Mouse (Mus musculus): ENCODE data around the gene Map2k5. TPM values are rescaled to one million over a fixed set of nuclear protein-coding genes. Genes with fewer than 3 reads are reported as not detected.

Gene Map2k5
- polyA plus RNA-seq, 1 experiment from 2014 or later = 33.3 TPM

- 90% methylated on average over 2 of the region's 2 CpGs for WGBS
- ATAC-seq (ENCODE audit: low FRiP score) = no peak
- no peaks in the 10 kb centered on the region for H3K27me3 ChIP-seq (replicated peaks)
- no peaks in the 10 kb centered on the region for H3K36me3 ChIP-seq
- H3K4me1 ChIP-seq = peaks cover 36% of the 10 kb centered on the region
- H3K27ac ChIP-seq (replicated peaks) = no peak overlapping the region
- no peaks in the 10 kb centered on the region for H3K9me3 ChIP-seq (replicated peaks)
- H3K4me3 ChIP-seq (replicated peaks) = no peak overlapping the region
- no peak overlapping the region for H3K9ac ChIP-seq (replicated peaks)
- no peak overlapping the region for H3K4me2 ChIP-seq
These were observed 4.4 kb downstream of the Map2k5 start for GRCm38 (mm10) chr9:63373315-63373714.

- H3K4me1 ChIP-seq = peaks cover 34% of the 10 kb centered on the region
- 39% methylated on average over 8 of the region's 8 CpGs for WGBS
- no peak overlapping the region for H3K27ac ChIP-seq (replicated peaks)
- no peaks in the 10 kb centered on the region for H3K27me3 ChIP-seq (replicated peaks)
- ATAC-seq (ENCODE audit: low FRiP score) = no peak
- no peaks in the 10 kb centered on the region for H3K9me3 ChIP-seq (replicated peaks)
- no peak overlapping the region for H3K4me3 ChIP-seq (replicated peaks)
- no peak overlapping the region for H3K9ac ChIP-seq (replicated peaks)
- H3K4me2 ChIP-seq = no peak overlapping the region
- H3K36me3 ChIP-seq = no peaks in the 10 kb centered on the region
These were observed 5.2 kb downstream of the Map2k5 start for GRCm38 (mm10) chr9:63372541-63372940.

- WGBS = 58% methylated on average over 3 of the region's 3 CpGs
- H3K4me1 ChIP-seq = peaks cover 2% of the 10 kb centered on the region; the same call in 1 of the 2 replicates
- no peak for ATAC-seq (ENCODE audit: low FRiP score)
These were observed 17.3 kb downstream of the Map2k5 start for GRCm38 (mm10) chr9:63360410-63360809.

GRCm38 (mm10) chr9:63359016-63359415 lies 18.7 kb downstream of the Map2k5 start:
- no peaks in the 10 kb centered on the region for H3K36me3 ChIP-seq
- H3K27ac ChIP-seq (replicated peaks) = no peak overlapping the region
- no peak overlapping the region for H3K9ac ChIP-seq (replicated peaks)
- 74% methylated on average over 5 of the region's 5 CpGs for WGBS
- H3K9me3 ChIP-seq (replicated peaks) = no peaks in the 10 kb centered on the region
- H3K4me1 ChIP-seq = peaks cover 2% of the 10 kb centered on the region; the same call in 1 of the 2 replicates
- H3K4me3 ChIP-seq (replicated peaks) = no peak overlapping the region
- ATAC-seq (ENCODE audit: low FRiP score) = no peak
- H3K4me2 ChIP-seq = no peak overlapping the region
- no peaks in the 10 kb centered on the region for H3K27me3 ChIP-seq (replicated peaks)

More at GRCm38 (mm10) chr9:63360410-63360809, 17.3 kb downstream of the Map2k5 start:
- H3K9ac ChIP-seq (replicated peaks) = no peak overlapping the region
- no peak overlapping the region for H3K4me2 ChIP-seq
- H3K27ac ChIP-seq (replicated peaks) = no peak overlapping the region
- no peaks in the 10 kb centered on the region for H3K27me3 ChIP-seq (replicated peaks)
- no peaks in the 10 kb centered on the region for H3K9me3 ChIP-seq (replicated peaks)
- H3K4me3 ChIP-seq (replicated peaks) = no peak overlapping the region
- no peaks in the 10 kb centered on the region for H3K36me3 ChIP-seq

- Histone ChIP-seq H3K4me3 (replicated peaks) (no peak overlapping the region), H3K36me3 (no peaks in the 10 kb centered on the region), H3K9ac (replicated peaks) (no peak overlapping the region), H3K4me1 (peaks cover 4% of the 10 kb centered on the region; the same call in 1 of the 2 replicates), H3K4me2 (no peak overlapping the region), H3K27ac (replicated peaks) (no peak overlapping the region), H3K27me3 (replicated peaks) (no peaks in the 10 kb centered on the region), H3K9me3 (replicated peaks) (no peaks in the 10 kb centered on the region)
- ATAC-seq (ENCODE audit: low FRiP score) = no peak
- WGBS = 56% methylated on average over 4 of the region's 4 CpGs
These were observed 21.0 kb downstream of the Map2k5 start for GRCm38 (mm10) chr9:63356721-63357120.

- Histone ChIP-seq H3K27me3 (replicated peaks) (no peaks in the 10 kb centered on the region), H3K4me3 (replicated peaks) (no peak overlapping the region), H3K4me1 (peaks cover 4% of the 10 kb centered on the region; the same call in 1 of the 2 replicates), H3K27ac (replicated peaks) (no peak overlapping the region), H3K36me3 (no peaks in the 10 kb centered on the region), H3K4me2 (no peak overlapping the region), H3K9me3 (replicated peaks) (no peaks in the 10 kb centered on the region), H3K9ac (replicated peaks) (no peak overlapping the region)
- WGBS = 54% methylated on average over 9 of the region's 9 CpGs
- no peak for ATAC-seq (ENCODE audit: low FRiP score)
These were observed 21.4 kb downstream of the Map2k5 start for GRCm38 (mm10) chr9:63356278-63356677.

- Histone ChIP-seq H3K4me2 (no peak overlapping the region), H3K9ac (replicated peaks) (no peak overlapping the region), H3K27ac (replicated peaks) (no peak overlapping the region), H3K4me1 (peaks cover 4% of the 10 kb centered on the region; the same call in 1 of the 2 replicates), H3K36me3 (no peaks in the 10 kb centered on the region), H3K9me3 (replicated peaks) (no peaks in the 10 kb centered on the region), H3K4me3 (replicated peaks) (no peak overlapping the region), H3K27me3 (replicated peaks) (no peaks in the 10 kb centered on the region)
- WGBS = 87% methylated on average over 4 of the region's 4 CpGs
- no peak for ATAC-seq (ENCODE audit: low FRiP score)
These were observed 23.5 kb downstream of the Map2k5 start for GRCm38 (mm10) chr9:63354168-63354567.

GRCm38 (mm10) chr9:63350030-63350429 lies 27.7 kb downstream of the Map2k5 start:
- no peaks in the 10 kb centered on the region for H3K9me3 ChIP-seq (replicated peaks)
- no peak overlapping the region for H3K9ac ChIP-seq (replicated peaks)
- H3K4me1 ChIP-seq = peaks cover 21% of the 10 kb centered on the region
- H3K27ac ChIP-seq (replicated peaks) = no peak overlapping the region
- no peak overlapping the region for H3K4me3 ChIP-seq (replicated peaks)
- ATAC-seq (ENCODE audit: low FRiP score) = no peak
- no peaks in the 10 kb centered on the region for H3K36me3 ChIP-seq
- H3K4me2 ChIP-seq = no peak overlapping the region
- WGBS = 97% methylated on average over 8 of the region's 8 CpGs
- H3K27me3 ChIP-seq (replicated peaks) = no peaks in the 10 kb centered on the region

GRCm38 (mm10) chr9:63349241-63349640 lies 28.5 kb downstream of the Map2k5 start:
- H3K4me3 ChIP-seq (replicated peaks) = no peak overlapping the region
- WGBS = 89% methylated on average over 3 of the region's 3 CpGs
- no peaks in the 10 kb centered on the region for H3K27me3 ChIP-seq (replicated peaks)
- ATAC-seq (ENCODE audit: low FRiP score) = no peak
- no peaks in the 10 kb centered on the region for H3K9me3 ChIP-seq (replicated peaks)
- H3K27ac ChIP-seq (replicated peaks) = no peak overlapping the region
- peaks cover 21% of the 10 kb centered on the region for H3K4me1 ChIP-seq
- H3K4me2 ChIP-seq = no peak overlapping the region
- H3K36me3 ChIP-seq = no peaks in the 10 kb centered on the region
- H3K9ac ChIP-seq (replicated peaks) = no peak overlapping the region

GRCm38 (mm10) chr9:63348146-63348545 lies 29.6 kb downstream of the Map2k5 start:
- ATAC-seq (ENCODE audit: low FRiP score) = no peak

GRCm38 (mm10) chr9:63346029-63346428 lies 31.7 kb downstream of the Map2k5 start:
- Histone ChIP-seq H3K4me2 (no peak overlapping the region), H3K4me1 (peaks cover 18% of the 10 kb centered on the region), H3K9me3 (replicated peaks) (no peaks in the 10 kb centered on the region), H3K27ac (replicated peaks) (no peak overlapping the region), H3K9ac (replicated peaks) (no peak overlapping the region), H3K4me3 (replicated peaks) (no peak overlapping the region), H3K36me3 (no peaks in the 10 kb centered on the region), H3K27me3 (replicated peaks) (no peaks in the 10 kb centered on the region)
- ATAC-seq (ENCODE audit: low FRiP score) = no peak
- 79% methylated on average over 6 of the region's 6 CpGs for WGBS

More at GRCm38 (mm10) chr9:63348146-63348545, 29.6 kb downstream of the Map2k5 start:
- 79% methylated on average over 1 of the region's 1 CpGs for WGBS
- Histone ChIP-seq H3K27me3 (replicated peaks) (no peaks in the 10 kb centered on the region), H3K9me3 (replicated peaks) (no peaks in the 10 kb centered on the region), H3K27ac (replicated peaks) (no peak overlapping the region), H3K4me3 (replicated peaks) (no peak overlapping the region), H3K4me2 (no peak overlapping the region), H3K4me1 (peaks cover 21% of the 10 kb centered on the region), H3K9ac (replicated peaks) (no peak overlapping the region), H3K36me3 (no peaks in the 10 kb centered on the region)

GRCm38 (mm10) chr9:63341761-63342160 lies 35.9 kb downstream of the Map2k5 start:
- no peak for ATAC-seq (ENCODE audit: low FRiP score)
- H3K36me3 ChIP-seq = peaks cover 3% of the 10 kb centered on the region; the same call in 1 of the 2 replicates
- peaks cover 20% of the 10 kb centered on the region for H3K4me1 ChIP-seq
- no peak overlapping the region for H3K4me2 ChIP-seq
- H3K27me3 ChIP-seq (replicated peaks) = no peaks in the 10 kb centered on the region
- no peaks in the 10 kb centered on the region for H3K9me3 ChIP-seq (replicated peaks)
- no peak overlapping the region for H3K4me3 ChIP-seq (replicated peaks)
- WGBS = 65% methylated on average over 3 of the region's 3 CpGs
- H3K27ac ChIP-seq (replicated peaks) = no peak overlapping the region
- no peak overlapping the region for H3K9ac ChIP-seq (replicated peaks)

- H3K9me3 ChIP-seq (replicated peaks) = no peaks in the 10 kb centered on the region
- no peak overlapping the region for H3K9ac ChIP-seq (replicated peaks)
- peaks cover 17% of the 10 kb centered on the region for H3K36me3 ChIP-seq
- H3K4me2 ChIP-seq = no peak overlapping the region
- H3K4me1 ChIP-seq = peaks cover 12% of the 10 kb centered on the region
- no peaks in the 10 kb centered on the region for H3K27me3 ChIP-seq (replicated peaks)
- ATAC-seq (ENCODE audit: low FRiP score) = no peak
- H3K27ac ChIP-seq (replicated peaks) = no peak overlapping the region
- no peak overlapping the region for H3K4me3 ChIP-seq (replicated peaks)
- WGBS = 28% methylated on average over 6 of the region's 6 CpGs
These were observed 38.4 kb downstream of the Map2k5 start for GRCm38 (mm10) chr9:63339256-63339655.
